Mouse (Mus musculus) c-Kit-positive CD71-negative TER-119-negative erythroid progenitor cells, embryonic 14.5 days (primary cell): ENCODE results near the gene Med14.

Experiments used
- DNase-seq: peaks from one replicate; pipeline ENCODE4 v3.0.0-alpha.2; 2013; ENCODE audit warnings: low read depth

The Med14 gene

DNA sequence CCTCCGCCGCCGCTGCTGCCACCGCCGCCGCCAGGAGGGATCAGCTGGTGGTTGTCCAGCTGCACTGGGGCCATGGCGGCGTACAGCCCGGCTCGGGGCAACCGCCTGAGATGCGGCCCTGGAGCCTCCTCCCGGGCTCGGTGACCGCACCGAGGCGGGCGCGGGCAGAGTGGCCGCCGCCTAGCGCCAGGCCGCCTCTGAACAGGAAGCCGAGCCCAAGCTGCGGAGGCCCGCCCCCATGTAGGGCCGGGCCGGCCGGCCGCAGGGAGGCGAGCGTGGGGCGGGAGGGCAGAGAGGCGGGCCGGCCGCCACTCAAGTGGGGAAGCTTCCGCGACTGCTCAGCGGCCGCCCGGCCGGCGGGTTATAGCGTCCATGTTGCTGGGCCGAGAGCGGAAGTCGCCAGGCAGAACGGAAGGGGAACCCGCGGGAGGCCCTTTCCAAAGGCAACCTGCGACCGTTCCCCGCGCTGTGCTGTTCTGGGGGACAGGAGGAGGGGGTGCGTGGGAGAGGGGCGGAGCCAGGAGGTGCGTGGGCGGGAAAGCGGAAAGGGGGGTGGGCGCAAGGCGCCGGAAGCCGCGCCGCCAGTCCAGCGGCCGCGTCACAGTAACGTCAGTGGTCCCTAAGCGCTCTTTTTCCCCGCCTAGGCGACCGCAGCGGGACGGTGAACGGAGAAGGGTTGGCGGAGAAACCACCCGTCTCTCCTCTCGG is at the start of gene Med14:
Med14 (minus strand) TSS at position 448 of the 708 bp plus-strand sequence.
- DNase-seq = peak; percentile 67

DNA sequence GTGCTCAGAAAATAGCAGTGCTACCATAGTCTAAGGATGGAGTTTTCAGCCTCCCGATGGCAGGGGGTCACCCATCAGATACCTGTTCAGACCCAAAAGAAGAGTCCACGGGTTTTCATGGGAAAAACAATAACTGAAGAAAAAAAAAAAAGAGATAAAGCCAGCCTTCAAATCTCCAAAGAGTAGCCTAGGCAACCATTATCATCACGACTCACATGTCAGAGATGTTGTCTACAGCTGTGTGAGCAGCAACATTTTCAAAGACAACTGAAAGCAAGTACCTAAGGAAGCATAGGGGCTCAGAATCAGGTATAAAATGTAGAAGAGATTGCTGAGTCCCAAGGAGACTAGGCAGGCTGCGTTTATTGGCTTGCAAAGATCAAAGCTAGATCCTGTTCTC is 38.7 kb upstream of the Med14 start:
- no peak for DNase-seq

DNA sequence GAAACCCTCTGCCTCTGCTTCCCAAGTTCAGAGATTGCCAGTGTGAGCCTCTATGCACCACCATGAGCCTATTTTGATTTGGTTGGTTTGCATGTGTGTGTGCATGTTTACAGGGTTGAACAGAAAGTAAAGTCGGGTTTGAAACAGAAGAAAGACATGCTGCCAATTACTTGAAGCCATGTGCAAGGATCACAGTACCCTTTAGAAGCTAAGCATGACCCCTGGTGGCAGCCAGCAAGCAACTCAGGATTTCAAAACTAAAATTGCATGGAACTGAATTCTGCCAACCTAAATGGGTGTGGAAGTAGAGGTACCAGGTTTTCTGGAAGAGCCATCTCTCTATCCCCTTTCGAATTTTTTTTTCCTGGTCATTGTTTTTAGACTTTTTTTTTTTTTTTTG is 33.0 kb upstream of the Med14 start:
- no peak for DNase-seq

DNA sequence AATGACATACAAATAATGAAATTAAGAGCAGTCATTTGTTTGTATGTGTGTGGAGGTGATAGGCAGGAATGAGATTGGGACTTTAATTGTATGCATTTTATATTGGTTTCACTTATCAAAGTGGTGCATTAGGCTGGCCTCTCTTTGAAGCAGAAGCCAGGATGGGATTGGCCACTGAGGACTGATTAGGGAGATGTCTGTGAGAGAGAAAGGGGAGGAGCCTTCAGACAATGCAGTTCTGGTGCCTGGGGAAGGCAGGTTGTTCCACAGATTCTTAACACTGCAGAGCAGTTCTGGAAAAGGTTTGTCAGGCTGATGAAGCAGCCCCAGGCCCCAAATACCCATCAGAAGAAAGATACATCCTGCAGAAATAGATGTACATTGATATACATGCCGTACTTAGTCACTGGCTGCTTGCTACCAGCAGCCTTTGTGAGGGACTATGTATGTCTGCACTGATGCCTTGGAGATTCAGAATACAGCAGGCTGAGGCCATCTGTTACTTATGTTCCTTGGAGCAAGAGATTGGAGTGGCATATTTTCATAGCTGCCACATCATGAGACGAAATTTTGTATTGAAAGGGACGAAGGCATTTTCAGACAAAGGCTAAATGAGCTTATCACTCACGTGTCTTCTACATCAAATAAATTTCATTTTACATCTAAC is 29.9 kb upstream of the Med14 start:
- DNase-seq = no peak

DNA sequence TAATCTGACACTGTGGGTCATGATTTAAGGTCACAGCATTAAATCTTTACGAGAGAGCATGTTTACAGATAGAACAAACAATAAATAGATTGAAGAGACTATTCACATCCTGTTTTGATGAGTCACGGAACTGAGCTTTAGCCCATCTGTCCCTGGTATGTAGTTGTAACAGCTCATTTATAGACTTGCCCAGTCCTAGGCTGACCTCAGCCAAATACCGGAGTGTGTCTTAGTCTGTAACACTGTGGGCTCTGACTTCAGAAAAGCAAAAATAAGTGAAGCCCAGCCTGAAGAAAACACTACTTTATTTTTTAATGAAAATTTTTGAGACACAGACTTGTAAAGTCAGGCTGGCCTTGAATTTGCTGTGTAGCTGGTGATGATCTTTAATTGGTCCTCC is 11.4 kb upstream of the Med14 start:
- DNase-seq = no peak

DNA sequence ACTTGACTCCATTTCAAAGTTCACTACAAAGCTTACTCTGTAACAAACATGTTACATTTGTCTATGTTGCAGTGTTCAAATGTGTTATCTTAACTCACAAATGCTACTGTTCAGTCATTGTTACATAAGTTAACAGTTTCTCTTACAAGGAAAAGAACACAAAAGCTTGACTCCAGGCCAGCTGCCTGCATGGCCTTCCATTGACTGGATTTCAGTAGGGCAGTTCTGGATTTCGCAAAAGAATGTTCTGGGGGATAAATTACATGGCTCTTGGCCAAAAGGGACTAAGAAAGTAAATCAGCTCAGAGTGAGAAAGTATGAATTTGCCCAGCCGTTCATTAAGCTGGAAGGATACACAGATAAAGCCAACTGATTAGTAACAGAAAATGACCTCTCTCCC is 9.7 kb upstream of the Med14 start:
- no peak for DNase-seq

DNA sequence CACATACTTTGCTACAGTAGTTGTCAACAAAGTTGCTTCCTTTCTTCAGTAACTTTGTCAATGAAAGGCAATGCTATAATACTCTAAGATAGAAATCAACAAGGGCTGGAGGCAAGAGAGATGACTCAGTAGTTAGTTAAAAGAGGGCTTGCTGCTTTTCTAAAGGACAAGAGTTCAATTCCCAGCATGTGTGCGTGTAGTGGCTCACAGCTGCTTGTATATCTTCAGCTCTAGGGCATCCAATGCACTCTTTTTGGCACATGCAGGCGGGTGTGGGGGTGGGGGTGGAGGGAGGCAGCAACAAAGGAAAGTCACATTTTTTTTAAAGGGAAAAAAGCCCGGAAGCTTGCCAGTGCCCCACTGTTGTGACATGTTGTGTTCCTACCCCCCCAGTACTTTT is 6.7 kb upstream of the Med14 start:
- DNase-seq = no peak

DNA sequence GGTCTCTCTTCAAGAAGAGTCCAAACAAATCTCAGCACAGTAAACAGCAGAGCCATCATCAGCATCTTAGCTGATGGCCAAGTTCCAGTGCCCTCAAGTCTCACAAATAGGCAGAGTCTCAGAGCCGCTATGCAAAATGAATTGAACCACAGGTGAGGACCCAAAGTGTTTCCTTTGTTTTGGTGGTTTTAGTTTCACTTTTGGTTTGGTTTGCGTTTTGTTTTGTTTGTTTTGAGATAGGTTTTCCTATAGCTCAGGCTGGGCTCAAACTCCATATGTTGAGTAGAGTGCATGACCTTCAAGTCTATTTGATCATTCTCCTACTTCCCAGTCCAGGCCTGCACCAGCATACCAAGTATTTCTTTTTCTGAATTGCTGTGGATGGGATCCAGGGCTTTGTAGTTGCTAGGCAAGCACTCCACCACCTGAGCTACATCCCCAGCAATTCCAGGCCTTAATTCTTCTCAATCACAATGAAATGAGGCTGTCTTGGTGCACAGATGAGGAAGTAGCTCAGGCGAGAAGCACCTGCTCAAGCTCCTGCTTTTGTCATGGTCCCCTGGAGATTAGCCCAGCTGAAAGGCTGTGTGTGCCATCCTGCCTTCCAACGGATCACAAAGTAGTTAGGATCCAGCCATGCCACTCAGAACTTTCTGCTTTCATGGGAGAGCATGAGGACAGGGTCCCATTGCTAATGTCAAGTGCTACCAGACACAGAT is 5.1 kb upstream of the Med14 start:
- no peak for DNase-seq

DNA sequence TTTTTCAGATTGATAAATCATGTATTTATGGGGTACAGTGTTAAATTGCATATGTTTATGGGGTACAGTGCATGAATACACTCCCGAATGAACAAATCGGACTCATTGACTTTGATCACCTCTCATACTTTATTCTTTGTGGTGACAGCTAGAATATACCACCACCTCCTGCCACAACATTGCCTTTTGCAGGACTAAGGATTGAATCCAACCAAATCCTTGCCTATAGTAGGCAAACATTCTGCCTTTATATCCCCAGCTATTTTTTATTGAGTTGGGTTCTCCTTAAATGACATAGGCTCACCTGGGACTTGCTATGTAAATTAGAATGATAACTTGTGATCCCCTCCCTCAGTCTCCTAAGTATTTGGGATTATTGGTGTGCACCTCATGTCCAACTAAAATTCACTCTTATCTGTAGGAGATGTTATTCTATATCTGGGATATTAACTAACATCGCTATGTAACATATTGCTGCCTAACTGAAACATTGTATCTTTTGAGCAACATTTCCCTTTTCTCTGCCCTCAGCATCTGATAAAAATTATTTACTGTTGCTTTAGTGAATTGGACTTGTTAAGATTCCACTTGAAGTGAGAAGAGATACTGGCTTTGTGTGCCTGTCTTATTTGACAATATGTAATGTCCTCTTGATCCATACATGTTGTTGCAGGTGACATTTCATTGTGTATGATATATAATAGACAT is 1.4 kb upstream of the Med14 start:
- DNase-seq = no peak

DNA sequence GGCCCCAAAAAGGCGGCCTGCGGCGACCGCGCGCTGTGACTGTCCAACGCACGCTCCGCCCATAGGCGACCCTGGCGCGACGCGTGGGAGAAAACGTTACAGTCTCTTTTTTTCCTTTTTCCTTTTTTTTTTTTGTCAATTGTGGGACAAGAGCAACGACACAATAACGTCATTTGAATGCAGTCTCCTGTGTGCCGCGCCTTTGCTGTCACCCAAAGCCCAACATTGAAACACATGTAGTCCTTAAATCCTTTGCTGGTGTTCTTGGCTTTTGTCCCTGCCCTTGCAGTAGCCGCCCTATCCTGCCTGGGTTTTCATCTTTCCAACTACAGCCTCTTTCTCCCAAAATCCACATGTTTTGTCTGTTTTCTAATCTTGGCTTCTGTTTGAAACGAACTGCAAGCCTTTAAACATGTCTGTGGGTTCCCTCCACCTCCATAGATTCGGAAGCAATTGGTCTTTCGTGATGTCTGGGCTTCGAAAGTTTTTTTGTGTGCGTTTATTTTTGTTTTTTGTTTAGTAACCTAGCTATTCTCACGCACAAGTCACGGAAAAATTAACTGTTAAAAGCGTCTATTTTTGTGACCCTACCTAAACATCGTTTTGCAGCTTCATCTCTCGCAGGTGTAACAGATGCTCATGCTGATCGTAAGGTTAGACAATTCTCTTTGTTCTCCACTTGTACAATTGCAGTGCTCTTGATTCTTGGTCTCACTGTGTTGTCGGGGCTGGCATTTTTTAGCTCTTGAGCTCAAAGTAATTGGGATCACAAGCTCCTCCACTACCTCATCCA is 657 bp upstream of the Med14 start:
- no peak for DNase-seq

DNA sequence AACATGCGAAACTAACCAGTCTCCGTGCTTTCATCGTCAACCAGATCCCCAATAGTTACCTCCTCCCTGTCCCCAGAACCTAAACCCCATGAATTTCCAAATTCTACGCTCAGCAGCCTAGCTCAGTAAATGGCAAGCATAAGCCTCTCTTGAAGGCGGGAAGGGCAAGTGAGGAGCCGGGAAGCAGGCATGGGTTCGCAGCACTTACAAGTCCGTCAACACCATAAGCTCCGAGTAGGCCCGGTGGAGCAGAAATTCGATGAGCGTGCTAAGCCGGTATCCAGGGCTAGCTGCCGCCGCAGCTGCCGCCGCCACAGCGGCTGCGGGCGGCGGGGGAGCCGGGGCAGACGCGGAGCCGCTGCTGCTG is 631 bp downstream of the Med14 start:
- DNase-seq = no peak

DNA sequence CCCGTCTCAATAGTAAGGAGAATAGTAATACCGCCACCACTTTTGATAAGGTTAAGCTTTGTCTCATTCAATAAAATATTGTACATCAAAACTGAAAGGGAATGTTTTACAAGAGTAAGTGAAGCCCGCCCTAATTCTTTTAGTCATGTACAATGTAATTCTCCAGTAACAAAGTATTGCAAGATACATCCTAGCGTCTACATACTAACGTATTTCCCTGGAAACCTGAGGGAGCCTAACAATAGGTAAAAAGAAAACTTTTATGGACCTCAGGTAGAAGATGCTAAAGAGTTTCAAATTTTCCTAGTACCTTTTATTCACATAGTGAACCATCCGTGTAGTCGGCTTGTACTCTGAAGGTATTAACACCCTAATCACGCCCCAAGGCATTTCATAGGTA is 1.4 kb downstream of the Med14 start:
- DNase-seq = no peak

DNA sequence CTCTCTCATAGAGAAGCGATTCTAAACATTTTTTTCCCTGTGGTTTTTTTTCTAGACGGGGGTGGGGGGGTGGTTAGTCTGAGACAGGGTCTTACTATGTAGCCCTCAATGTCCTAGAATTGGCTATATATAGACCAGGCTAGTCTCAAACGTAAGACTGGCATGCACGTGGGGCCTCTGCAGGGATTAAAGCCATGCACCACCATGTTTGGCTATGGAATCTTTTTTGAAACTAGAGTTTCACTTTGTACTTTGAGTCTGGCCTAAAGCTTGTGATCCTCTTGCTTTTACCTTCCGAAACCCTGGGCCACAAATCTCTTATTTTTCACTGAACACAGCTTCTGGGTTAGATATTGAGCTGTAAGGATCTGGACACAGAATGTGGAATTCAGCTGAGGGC is 2.2 kb downstream of the Med14 start:
- DNase-seq = no peak

DNA sequence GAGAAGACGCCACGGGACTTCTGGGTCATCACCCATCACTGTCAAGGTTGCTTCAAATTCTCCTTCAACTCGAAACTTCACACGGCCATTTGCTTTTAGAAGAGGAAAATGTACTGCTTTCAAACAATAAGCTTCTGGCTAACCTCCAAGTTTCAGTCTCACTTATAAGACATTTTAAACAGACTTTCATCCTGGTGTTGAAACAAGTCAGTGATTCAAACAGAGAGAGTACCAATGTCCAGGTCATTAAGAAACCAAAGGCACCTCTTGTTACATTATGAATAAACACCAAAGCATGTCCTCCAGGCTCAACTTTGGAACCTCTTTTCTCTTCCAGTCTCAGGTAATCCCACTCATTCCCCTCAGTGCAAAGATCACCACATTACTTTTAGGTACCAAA is 14.0 kb downstream of the Med14 start:
- DNase-seq = no peak

DNA sequence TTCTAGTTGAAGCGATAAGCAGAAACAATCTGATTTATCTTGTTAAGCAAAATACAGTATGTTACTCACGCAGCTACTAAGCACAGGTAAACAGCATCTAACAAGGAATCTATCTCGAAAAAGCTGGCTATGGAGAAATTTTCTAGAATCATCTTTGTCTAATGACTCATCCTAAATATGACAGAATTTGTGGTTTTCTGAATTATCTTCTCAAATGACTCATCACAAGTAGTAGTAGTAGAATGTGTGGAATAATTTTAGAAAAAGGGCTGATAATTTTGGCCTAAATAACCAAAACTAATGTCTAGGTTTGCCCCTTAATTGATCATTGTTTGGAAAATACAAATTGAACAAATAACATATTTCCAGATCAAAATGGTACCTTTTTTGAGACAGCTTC is 15.1 kb downstream of the Med14 start:
- DNase-seq = no peak

DNA sequence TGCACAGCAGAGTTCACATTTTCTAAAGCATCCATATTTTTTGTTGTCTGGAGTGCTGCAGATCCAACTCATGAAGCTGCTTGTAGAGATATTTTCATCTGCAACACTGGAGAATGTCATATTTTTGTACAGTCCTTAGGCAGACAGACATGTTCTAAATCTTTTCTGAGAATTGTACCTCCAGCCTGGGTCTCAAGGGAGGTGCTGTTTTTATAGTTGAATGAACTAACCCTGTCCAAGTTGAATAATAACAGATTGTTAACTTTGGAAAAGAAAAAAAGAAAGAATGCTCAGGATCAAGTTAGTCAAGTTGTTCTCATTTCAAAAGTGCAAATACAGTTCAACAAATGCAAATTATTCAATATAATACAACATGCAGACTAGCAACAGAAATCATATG is 21.5 kb downstream of the Med14 start:
- no peak for DNase-seq

DNA sequence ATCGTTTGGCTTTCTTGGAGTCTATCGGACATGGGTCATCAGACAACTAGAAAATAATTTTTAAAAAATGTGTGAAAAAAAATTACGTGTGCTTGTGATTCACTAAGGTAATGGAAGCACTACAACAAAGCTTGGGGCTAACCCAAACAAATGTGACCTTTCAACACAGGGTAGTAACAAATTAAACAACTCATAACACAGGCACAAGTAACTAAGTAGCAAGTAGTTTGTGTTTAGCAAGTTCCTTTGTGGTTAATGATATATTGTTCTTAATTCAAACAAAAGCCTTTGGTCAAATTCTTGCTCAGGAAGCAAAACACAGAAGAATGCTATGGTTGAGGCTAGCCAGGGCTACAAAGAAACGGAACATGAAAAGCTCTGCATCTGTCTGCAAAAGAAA is 45.8 kb downstream of the Med14 start:
- no peak for DNase-seq

DNA sequence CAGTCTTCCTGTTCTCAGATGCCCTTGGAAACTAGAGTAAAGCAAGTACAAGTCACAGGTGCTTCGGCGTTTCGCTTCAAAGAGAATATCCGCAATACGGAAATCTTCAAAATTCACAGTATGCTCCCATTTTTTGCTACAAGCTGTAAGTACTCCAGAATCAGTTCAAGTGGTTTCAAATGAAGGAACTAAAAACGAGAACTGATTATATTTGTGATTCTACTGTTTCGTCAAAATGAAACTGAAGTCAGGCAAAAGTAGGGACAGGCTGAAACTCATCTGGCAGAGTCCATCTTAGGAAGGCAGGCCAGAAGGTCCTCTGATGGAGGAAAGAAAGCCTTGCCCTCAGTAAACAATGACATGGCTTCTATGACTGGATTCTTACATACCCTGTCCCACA is 48.1 kb downstream of the Med14 start:
- DNase-seq = no peak

DNA sequence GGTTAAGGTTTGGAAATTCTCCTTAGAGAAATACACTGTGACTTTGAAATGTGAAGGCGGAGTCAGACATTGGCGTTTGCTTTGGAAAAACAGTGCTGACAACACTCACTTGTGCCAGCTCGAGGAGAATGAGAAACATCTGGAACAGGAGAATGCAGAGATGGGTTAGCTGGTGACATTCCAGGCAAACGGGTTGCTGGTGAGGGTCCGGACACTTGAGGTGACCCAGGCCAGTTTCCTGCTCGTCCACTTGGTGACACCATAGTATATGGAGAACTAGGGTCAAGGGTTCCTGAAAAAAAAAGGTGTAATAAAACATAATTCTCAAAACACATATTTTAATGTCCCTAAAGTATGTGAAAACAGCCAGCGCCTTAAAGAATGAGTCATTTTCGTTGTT is 75.0 kb downstream of the Med14 start:
- DNase-seq = no peak

DNA sequence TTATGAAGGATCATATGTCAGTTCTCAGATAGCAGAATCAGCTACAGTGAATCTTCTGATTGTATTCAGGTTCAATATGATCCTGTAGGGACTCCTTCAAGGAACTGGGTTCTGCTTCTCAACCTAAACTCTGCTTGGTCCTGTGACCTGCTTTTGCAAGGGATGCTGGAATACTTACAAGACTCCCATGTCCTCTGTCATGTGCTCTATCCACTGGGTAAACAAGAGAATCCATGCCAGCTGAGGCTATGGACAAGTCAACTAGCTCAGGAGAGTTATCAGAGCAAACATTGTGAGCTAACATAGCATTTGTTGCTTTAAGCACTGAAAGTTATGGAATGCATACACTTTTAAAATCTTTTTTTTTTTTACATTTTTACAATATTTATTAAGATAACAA is 75.8 kb downstream of the Med14 start:
- DNase-seq = no peak

DNA sequence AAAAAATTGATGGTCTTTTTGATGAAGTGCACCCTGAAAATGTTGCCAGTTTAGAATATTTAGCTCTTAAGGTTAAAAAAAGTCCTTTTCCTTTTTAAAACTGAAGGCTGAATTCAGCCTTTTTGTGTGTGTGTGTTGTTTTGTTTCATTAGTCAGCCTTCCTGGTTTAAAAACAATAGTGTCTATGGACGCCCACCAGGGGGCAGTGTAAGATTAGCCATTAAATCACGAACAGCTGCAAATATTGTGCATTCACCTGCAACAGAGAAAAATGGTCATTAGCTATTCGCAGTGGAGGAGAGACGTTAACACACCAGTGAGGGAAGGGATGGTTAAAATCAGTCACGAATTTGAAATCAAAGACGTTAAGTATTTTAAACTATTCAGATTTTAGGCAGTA is 84.5 kb downstream of the Med14 start:
- peak; percentile 58 for DNase-seq
